8 mouse cellular contexts compared by ENCODE assay signal in genomic region chr1:88701870-88702661, GRCm38 (mm10). TPM values are rescaled to one million over a fixed set of nuclear protein-coding genes. Genes with fewer than 3 reads are reported as not detected.
DNase-seq lines count a peak whose midpoint lies in the region; ATAC-seq lines count a peak whose summit lies in the region.

Gene Arl4c, minus strand, starts transcription at chr1:88702221.

- H3K4me1 ChIP-seq in hindbrain, embryonic 14.5 days (replicated peaks; ENCODE audit: control insufficient read depth, insufficient read depth, low read length), result peaks cover 22% of the 10 kb centered on the region

- H3K36me3 ChIP-seq in hindbrain, embryonic 14.5 days (replicated peaks; ENCODE audit: control insufficient read depth, insufficient read depth), result peaks cover 7% of the 10 kb centered on the region

- no peaks in the 10 kb centered on the region for H3K27me3 ChIP-seq in hindbrain, embryonic 14.5 days (ENCODE audit: control insufficient read depth, insufficient read depth, low read length)

- H3K9me3 ChIP-seq in hindbrain, embryonic 14.5 days (ENCODE audit: control insufficient read depth, low read length), result no peaks in the 10 kb centered on the region

- peak within 1 kb of the TSS; percentile 92 for H3K4me3 ChIP-seq in hindbrain, embryonic 14.5 days (replicated peaks; ENCODE audit: low read length)

- peak within 1 kb of the TSS; percentile 98 for H3K27ac ChIP-seq in hindbrain, embryonic 14.5 days

- WGBS in hindbrain, embryonic 14.5 days, result under 1% methylated on average over 85 of the region's 91 CpGs

- peak within 1 kb of the TSS; percentile 99 for H3K9ac ChIP-seq in hindbrain, embryonic 14.5 days

- ATAC-seq in hindbrain, embryonic 14.5 days (ENCODE audit: low FRiP score), result peak; percentile 85

- peak within 1 kb of the TSS; percentile 76 for H3K4me2 ChIP-seq in hindbrain, embryonic 14.5 days (replicated peaks)

- peak; percentile 75 for DNase-seq in R1 (ENCODE audit: low read depth, low spot score)
- DNase-seq in cerebellum, postnatal 14 days, result peak; percentile 66 to 77
- peak; percentile 84 for DNase-seq in gastrocnemius, adult 18-20 months (ENCODE audit: low spot score)
- DNase-seq in hindbrain, embryonic 14.5 days (ENCODE audit: low spot score), result peak; percentile 86
- peak; percentile 64 to 81 for DNase-seq in left cerebral cortex, adult 18-20 months (ENCODE audit: low spot score in 2 of 2)
- peak; percentile 79 for DNase-seq in lung, postnatal 36 days
- DNase-seq in retina, embryonic 14.5 days (ENCODE audit: low spot score), result peak; percentile 92
- peak; percentile 89 for DNase-seq in thymus, postnatal 36 days

RNA-seq across cellular contexts. Expression of gene Arl4c, which starts in this region (rescaled TPM):
- under 1 TPM; 0.39 to 0.52 TPM for total RNA-seq in gastrocnemius, adult 18-20 months (2021)
- polyA plus RNA-seq in hindbrain, embryonic 14.5 days (2014; fragmentation: Nextera tagmentation; extraction: Ambion mirVana), result 23.0 and 26.2 TPM in 2 replicates
- total RNA-seq in left cerebral cortex, adult 18-20 months (2021), result 10 to 100 TPM; 37.8 to 40.1 TPM

Comparison
In these comparisons a context has a peak if more than half of its experiments do, and no peak if none do; other contexts are left out.
1. Peak in every context shown above with its lines: DNase-seq, ATAC-seq, H3K4me3 ChIP-seq and H3K27ac ChIP-seq.
2. RNA of gene Arl4c (total RNA-seq): 37.8 to 40.1 TPM in left cerebral cortex, adult 18-20 months; 0.39 to 0.52 TPM in gastrocnemius, adult 18-20 months; every median in the first group is over 10 times any median in the second.
3. Peak in DNase-seq in gastrocnemius, adult 18-20 months; RNA of the gene not detected or under 1 TPM.